Mouse (Mus musculus): ENCODE data around the gene Cib2.

Cib2 gene

GRCm38 (mm10) chr9:54559771-54560471 is at the start of gene Cib2:
Cib2 (minus strand) TSS chr9:54560218.
- TF ChIP-seq GATA4 (IDR thresholded peaks at IDR 0.05; ENCODE audit: insufficient replicate concordance, low read length), result no peak

GRCm38 (mm10) chr9:54604886-54605285 is 44.9 kb upstream of the Cib2 start:
- TF ChIP-seq GATA4 (IDR thresholded peaks at IDR 0.05; ENCODE audit: insufficient replicate concordance, low read length), result no peak

GRCm38 (mm10) chr9:54604131-54604654 is 44.2 kb upstream of the Cib2 start:
- TF ChIP-seq GATA4 (IDR thresholded peaks at IDR 0.05; ENCODE audit: insufficient replicate concordance, low read length), result no peak

DNA sequence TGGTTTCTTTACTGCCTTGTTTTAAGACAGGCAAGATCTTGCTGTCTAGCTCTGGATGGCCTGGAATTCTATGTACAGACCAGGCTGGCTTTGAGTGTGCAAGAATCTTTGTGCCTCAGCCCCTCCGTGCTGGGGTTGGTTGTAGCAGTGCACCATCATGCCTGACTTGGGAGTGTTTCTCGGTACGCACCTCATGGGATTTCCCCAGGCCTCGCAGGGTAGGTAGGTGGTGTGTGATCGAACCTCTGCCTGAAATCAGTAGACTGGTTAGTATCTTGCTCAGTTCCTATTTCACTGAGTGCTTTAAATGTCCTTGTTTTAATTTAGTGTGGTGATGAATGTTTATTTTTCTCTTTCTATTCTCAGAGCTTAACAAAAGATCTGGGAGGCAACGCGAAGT is 42.9 kb upstream of the Cib2 start:
- no peak for TF ChIP-seq GATA4 (IDR thresholded peaks at IDR 0.05; ENCODE audit: insufficient replicate concordance, low read length)

DNA sequence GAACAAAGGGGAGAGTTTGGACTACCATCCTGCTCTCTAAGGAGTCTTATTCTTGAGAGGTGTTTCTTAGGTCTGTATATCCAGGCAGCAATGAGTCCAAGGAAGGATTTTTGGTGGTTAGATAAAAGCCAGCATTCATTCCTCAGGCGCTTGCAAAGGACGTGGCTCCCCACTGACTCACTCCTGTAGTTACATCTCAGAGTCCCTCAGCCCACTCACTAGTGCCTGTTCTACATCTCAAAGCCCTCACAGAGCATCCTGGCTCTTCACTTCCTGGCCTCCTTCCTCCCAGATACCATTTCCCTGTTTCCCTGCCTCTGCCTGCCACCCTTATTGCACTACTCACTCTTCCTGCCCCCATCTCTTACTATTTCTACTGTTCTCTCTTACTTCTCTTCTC is 42.4 kb upstream of the Cib2 start:
- no peak for TF ChIP-seq GATA4 (IDR thresholded peaks at IDR 0.05; ENCODE audit: insufficient replicate concordance, low read length)

- no peak for TF ChIP-seq GATA4 (IDR thresholded peaks at IDR 0.05; ENCODE audit: insufficient replicate concordance, low read length)
Measured at GRCm38 (mm10) chr9:54596752-54597465, 36.9 kb upstream of the Cib2 start.

DNA sequence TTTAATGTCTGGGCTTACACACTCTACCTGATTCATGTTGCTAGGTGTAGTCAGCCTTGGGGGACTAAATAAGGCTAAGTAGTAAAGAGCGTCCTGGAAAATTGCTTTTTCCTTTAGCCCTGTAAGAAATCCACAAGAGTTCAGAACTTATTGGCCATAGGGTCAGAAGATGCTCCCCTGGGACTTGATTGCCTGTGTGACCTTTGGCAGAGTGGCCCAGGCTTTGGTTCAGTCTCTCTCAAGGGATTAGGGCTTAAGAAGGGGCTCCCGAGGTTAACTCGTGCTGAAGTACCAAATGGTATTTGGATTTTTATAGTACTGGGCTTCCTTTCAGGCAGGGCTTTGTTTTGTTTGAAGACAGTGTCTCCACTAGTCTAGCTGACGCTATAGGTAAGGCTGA is 27.8 kb upstream of the Cib2 start:
- no peak for TF ChIP-seq GATA4 (IDR thresholded peaks at IDR 0.05; ENCODE audit: insufficient replicate concordance, low read length)

GRCm38 (mm10) chr9:54586199-54587061 is 26.4 kb upstream of the Cib2 start, which contains the start of gene Idh3a:
Idh3a (plus strand) TSS chr9:54586334.
- no peak for TF ChIP-seq GATA4 (IDR thresholded peaks at IDR 0.05; ENCODE audit: insufficient replicate concordance, low read length)

DNA sequence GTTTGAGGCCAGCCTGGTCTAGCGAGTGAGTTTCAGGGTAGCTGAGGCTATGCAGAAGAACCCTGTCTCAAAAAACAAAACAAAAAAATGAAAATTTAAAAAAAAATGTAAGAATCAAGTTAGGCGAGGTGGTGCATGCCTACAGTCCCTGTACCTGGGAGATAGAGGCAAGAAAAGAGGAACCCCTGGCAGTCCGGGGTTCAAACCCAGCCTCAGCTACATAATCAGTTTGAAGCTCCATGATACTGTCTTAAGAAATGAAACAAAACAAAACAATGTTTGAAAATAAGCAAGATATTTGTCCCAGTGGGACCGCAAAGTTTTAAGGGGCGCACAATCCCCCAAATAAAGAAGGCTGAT is 25.8 kb upstream of the Cib2 start:
- no peak for TF ChIP-seq GATA4 (IDR thresholded peaks at IDR 0.05; ENCODE audit: insufficient replicate concordance, low read length)

DNA sequence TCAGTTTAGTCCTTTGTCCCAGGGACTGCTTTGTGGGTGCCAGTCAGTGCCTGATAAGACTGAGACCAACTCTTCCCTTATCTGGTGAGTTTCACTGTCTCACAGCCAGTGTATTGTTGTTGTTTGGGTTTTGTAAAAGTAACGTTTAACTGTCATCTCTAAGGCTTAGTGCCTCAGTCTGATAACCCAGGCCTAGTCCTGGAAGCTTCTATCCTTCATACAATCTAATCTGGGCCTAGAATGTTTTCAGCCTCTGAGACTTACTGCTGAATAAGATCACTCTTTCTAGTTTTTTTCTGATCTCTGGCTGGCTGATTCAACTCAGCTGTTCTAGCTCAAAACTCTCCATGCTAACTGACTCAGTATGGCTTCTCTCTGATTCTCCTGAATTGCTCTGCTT is 23.7 kb upstream of the Cib2 start:
- TF ChIP-seq GATA4 (IDR thresholded peaks at IDR 0.05; ENCODE audit: insufficient replicate concordance, low read length), result no peak

DNA sequence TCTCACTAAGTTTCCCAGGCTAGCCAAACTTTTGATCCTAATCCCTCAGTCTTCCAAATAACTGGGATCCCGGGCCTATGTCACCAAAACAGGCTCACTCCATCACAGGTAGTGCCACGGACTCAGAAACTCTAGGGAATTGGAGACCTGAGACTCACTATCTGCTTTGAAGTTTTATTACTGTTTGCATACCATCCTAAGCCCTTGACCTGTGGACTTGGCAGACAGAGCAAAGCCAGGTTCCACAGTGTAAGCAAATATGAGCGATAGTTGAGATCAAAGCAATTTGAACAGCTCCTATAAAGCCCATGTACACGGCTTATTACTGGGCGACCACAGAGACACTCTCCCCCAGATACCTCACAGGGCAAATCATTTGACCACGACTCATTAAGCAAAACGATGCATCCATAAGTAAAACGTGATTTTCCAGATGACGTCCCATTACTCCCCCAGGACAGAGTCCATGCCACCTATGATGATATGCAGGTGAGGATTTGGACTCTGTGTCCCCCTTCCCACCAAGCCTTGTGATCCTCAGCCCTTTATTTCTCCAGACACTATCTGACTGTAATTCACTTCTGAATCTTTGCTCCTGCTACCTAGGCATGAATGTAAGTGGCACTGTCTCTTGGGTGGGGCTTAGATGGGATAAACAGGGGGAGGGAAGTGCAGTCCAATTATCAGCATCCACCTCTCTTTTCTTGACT is 11.3 kb upstream of the Cib2 start:
- 0 out of 2 replicates have a peak, but pooled peaks have one; percentile 17 for TF ChIP-seq GATA4 (IDR thresholded peaks at IDR 0.05; ENCODE audit: insufficient replicate concordance, low read length)

DNA sequence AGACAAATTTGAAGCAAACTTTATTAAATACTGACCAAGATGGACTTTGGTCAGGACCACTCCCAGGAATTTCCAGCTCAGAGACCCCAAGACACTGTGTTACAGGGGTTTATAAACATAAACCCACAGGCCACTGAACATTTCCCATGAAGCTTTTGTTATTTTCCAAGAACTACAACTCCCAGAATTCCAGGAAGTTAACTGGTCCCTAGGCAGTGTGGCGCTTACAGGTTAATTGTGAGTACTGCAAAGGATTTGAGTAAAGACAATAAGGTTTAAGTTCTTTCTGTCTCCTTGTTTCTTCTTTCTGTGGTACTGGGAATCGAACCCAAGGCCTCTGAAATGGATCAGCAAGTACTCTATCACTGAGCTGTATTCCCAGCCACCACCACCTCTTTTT is 8.7 kb upstream of the Cib2 start:
- TF ChIP-seq GATA4 (IDR thresholded peaks at IDR 0.05; ENCODE audit: insufficient replicate concordance, low read length), result no peak

GRCm38 (mm10) chr9:54566958-54567357 is 6.9 kb upstream of the Cib2 start:
- TF ChIP-seq GATA4 (IDR thresholded peaks at IDR 0.05; ENCODE audit: insufficient replicate concordance, low read length), result no peak

DNA sequence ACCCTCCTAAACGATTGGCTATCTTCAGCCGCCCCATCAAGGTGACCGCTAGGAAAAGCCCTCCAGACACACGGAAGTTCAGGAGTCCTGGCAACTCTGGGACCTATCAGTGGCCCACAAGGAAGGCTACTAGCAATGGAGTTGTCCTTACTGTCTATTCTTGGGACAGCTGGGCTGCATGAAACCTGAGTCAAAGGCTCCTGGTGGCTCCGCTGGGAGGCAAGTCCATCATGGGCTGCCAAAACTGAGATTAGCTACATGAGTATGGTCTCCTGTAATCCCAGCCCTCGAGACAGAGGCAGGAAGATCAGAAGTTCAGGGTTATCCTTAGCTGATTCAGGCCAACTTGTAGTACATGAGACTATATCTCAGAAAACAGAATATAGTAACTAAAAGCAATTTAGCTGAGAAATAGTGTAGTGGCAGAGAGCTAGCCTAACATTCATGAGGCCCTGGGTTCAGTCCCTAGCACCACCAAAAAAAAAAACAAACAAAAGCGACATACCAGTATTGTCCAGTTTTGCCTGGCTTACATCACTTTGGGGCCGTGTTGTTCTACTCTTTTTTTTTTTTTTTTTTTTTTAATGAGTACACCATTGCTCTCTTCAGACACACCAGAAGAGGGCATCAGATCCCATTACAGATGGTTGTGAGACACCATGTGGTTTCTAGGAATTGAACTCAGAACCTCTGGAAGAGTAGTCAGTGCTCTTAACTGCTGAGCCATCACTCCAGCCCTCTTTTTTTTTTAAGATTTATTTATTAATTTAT is 998 bp upstream of the Cib2 start:
- no peak for TF ChIP-seq GATA4 (IDR thresholded peaks at IDR 0.05; ENCODE audit: insufficient replicate concordance, low read length)

Measured in liver, adult (tissue).